Mouse (Mus musculus) heart, embryonic 13.5 days (tissue): ENCODE results near the gene E330009J07Rik. TPM values are rescaled to one million over a fixed set of nuclear protein-coding genes. Genes with fewer than 3 reads are reported as not detected.
A peak's percentile ranks its signal among the peaks of the same experiment; 100 is the strongest.

Source experiments
- ATAC-seq: fragments of 200-750 bp; cut with Nextera tagmentation; 2 replicates; pipeline ENCODE4 v1.8.0; 2017; ENCODE audit warnings: moderate TSS enrichment; ENCODE audit not compliant: insufficient number of reproducible peaks, low FRiP score, low TSS enrichment; ENCODE audit errors: extremely low read depth
- H3K27ac ChIP-seq: fragments of 300-500 bp; sonication (generic); replicated peaks from 2 replicates; pipeline ENCODE4 v1.5.1; 2015; ENCODE audit warnings: moderate library complexity, mild to moderate bottlenecking, inconsistent platforms
- H3K27me3 ChIP-seq: fragments of 300-500 bp; sonication (generic); replicated peaks from 2 replicates; pipeline ENCODE4 v1.6.1; 2015; ENCODE audit warnings: mild to moderate bottlenecking, inconsistent platforms
- H3K36me3 ChIP-seq: fragments of 300-500 bp; sonication (generic); 2 replicates; pipeline ENCODE4 v1.6.1; 2015; ENCODE audit warnings: mild to moderate bottlenecking, inconsistent platforms
- H3K4me1 ChIP-seq: fragments of 300-500 bp; sonication (generic); 2 replicates; pipeline ENCODE4 v1.6.1; 2015; ENCODE audit warnings: inconsistent platforms
- H3K4me2 ChIP-seq: fragments of 300-500 bp; sonication (generic); 2 replicates; pipeline ENCODE4 v1.6.1; 2015; ENCODE audit warnings: inconsistent platforms, mild to moderate bottlenecking, moderate library complexity
- H3K4me3 ChIP-seq: fragments of 300-500 bp; sonication (generic); 2 replicates; pipeline ENCODE4 v1.5.1; 2015; ENCODE audit warnings: moderate library complexity, mild to moderate bottlenecking, inconsistent platforms
- H3K9ac ChIP-seq: fragments of 300-500 bp; sonication (generic); 2 replicates; pipeline ENCODE4 v1.6.1; 2015; ENCODE audit warnings: inconsistent platforms, mild to moderate bottlenecking, moderate library complexity
- H3K9me3 ChIP-seq: fragments of 300-500 bp; sonication (generic); 2 replicates; pipeline ENCODE4 v1.6.1; 2016; ENCODE audit warnings: inconsistent platforms
- WGBS: fragments of 180-500 bp; shearing (Covaris S2); methylation state at CpG from one replicate; pipeline ENCODE4 v1.1.7; 2015; ENCODE audit warnings: mixed read lengths; 5-methylcytosine and 5-hydroxymethylcytosine counted together
- polyA plus RNA-seq: library from polyadenylated mRNA; unstranded; fragments of >200 nt; fragmentation: Nextera tagmentation; extraction: Ambion mirVana; gene quantifications from 2 replicates; pipeline ENCODE4 v1.2.1, GENCODE M21; 2015

Gene E330009J07Rik
- 3.1 and 3.2 TPM in 2 replicates for polyA plus RNA-seq

GRCm38 (mm10) chr6:40436047-40436483 is at the start of gene E330009J07Rik:
TSS of gene E330009J07Rik (minus strand) at chr6:40436135.
- Histone ChIP-seq H3K4me1 (peaks cover 10% of the 10 kb centered on the region; the same call in 1 of the 2 replicates), H3K36me3 (no peaks in the 10 kb centered on the region), H3K27ac (peak within 1 kb of the TSS; percentile 32; the same call in 1 of the 2 replicates), H3K9me3 (no peaks in the 10 kb centered on the region), H3K27me3 (peaks cover 43% of the 10 kb centered on the region), H3K4me2 (peak within 1 kb of the TSS; percentile 87), H3K4me3 (peak within 1 kb of the TSS; percentile 86), H3K9ac (peak within 1 kb of the TSS; percentile 90)
- under 1% methylated on average over 38 of the region's 38 CpGs for WGBS
- ATAC-seq: peak; percentile 84

- peaks cover 73% of the 10 kb centered on the region for H3K36me3 ChIP-seq
- no peak for ATAC-seq
- no peaks in the 10 kb centered on the region for H3K27me3 ChIP-seq
- 93% methylated on average over 5 of the region's 5 CpGs for WGBS
- H3K9ac ChIP-seq: no peak overlapping the region
- H3K27ac ChIP-seq: no peak overlapping the region
- H3K4me1 ChIP-seq: no peaks in the 10 kb centered on the region
- no peak overlapping the region for H3K4me2 ChIP-seq
- no peaks in the 10 kb centered on the region for H3K9me3 ChIP-seq
- H3K4me3 ChIP-seq: no peak overlapping the region
These were observed 46.4 kb upstream of the E330009J07Rik start for GRCm38 (mm10) chr6:40482318-40482717.

DNA sequence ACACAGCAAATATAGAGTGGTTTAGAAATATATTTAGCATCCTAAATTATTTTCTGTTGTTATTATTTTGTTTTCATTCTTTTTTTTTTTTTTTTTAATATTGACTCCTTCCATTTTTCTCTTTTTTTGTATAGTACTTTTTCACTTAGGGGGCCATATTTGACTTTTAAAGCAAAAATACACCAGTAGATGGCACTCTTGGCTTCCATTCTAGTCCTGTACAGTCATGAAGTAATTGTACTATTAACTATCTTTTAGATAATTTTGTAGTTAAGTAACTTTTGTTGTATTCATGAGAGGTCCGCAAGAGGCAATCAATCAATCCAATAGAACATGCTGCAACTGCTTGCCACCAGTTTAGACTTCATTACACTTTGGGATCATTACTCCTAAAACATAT is 43.8 kb upstream of the E330009J07Rik start:
- 78% methylated on average over 1 of the region's 1 CpGs for WGBS
- no peaks in the 10 kb centered on the region for H3K9me3 ChIP-seq
- no peak for ATAC-seq
- no peak overlapping the region for H3K27ac ChIP-seq
- H3K27me3 ChIP-seq: no peaks in the 10 kb centered on the region
- no peak overlapping the region for H3K9ac ChIP-seq
- peaks cover 83% of the 10 kb centered on the region for H3K36me3 ChIP-seq
- H3K4me2 ChIP-seq: no peak overlapping the region
- H3K4me3 ChIP-seq: no peak overlapping the region
- no peaks in the 10 kb centered on the region for H3K4me1 ChIP-seq

DNA sequence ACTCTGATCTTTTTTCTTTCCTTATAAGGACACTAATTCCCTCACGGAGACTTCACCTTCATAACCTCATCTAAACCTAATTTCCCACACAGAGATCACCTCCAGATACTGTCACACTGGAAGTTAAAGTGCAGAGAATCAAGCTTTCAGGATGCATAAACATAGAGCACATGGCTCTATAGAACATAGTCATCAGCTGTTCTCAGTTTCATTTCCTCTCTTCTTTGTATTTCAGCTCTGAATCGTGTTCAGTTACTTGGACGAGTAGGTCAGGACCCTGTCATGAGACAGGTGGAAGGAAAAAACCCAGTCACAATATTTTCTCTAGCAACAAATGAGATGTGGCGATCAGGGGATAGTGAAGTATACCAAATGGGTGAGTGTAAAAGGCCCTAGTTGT is 40.2 kb upstream of the E330009J07Rik start:
- Histone ChIP-seq H3K4me1 (peaks cover 5% of the 10 kb centered on the region), H3K27ac (no peak overlapping the region), H3K9me3 (no peaks in the 10 kb centered on the region), H3K4me2 (no peak overlapping the region), H3K4me3 (no peak overlapping the region), H3K27me3 (no peaks in the 10 kb centered on the region), H3K36me3 (peaks cover 64% of the 10 kb centered on the region), H3K9ac (no peak overlapping the region)
- no peak for ATAC-seq
- WGBS: 86% methylated on average over 4 of the region's 4 CpGs

- ATAC-seq: no peak
- WGBS: under 1% methylated on average over 7 of the region's 7 CpGs
These were observed 35.7 kb upstream of the E330009J07Rik start for GRCm38 (mm10) chr6:40471720-40472010.

DNA sequence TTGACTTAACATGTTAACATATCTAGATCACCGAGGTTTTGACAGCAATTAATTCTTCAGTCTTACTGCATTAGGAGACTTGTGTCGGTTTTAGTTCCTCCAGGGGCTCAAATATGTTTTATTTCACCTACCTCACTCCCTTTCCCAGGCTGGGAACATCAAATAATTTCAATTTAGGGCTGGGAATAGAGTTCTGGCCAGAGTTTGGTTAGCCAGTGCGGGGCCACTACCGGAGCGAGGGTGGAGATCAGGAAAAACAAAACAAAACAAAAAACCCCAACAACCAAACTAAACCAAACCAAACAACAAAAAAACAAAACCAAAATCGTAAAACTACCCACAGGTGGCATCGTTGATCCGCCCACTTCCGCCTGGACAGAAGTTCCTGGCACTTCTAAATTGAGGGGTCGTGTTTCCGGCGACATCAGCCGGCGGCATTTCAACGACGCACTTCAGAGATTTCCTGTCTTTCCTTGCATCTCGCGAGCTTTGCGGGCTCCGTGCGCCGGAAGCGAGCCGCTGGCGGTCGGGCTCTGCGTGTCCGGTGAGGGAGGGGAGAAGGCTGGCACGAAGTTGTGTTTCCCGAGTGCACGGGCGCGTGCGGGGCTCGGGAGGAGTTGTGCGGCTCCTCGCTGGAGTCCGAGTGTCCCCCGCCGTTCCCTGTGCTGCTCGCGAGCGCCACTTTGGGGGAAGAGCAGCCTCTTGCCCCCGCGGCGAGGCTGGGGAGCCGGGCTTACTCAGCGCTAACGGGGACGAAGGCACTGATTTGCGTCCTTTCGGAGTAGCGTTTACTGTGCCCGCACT is 35.2 kb upstream of the E330009J07Rik start, which contains the start of gene Ssbp1:
Gene Ssbp1 (plus strand): TSS at position 437 of the 804 bp plus-strand sequence.
- Histone ChIP-seq H3K27ac (peak within 1 kb of the TSS; percentile 95), H3K36me3 (peaks cover 29% of the 10 kb centered on the region), H3K4me2 (peak within 1 kb of the TSS; percentile 86), H3K9me3 (no peaks in the 10 kb centered on the region), H3K27me3 (0 out of 2 replicates have a peak, but pooled peaks cover 8% of the 10 kb centered on the region), H3K4me1 (peaks cover 5% of the 10 kb centered on the region), H3K9ac (peak within 1 kb of the TSS; percentile 97), H3K4me3 (peak within 1 kb of the TSS; percentile 89)
- under 1% methylated on average over 54 of the region's 54 CpGs for WGBS
- peak; percentile 85 for ATAC-seq

More at GRCm38 (mm10) chr6:40471720-40472010, 35.7 kb upstream of the E330009J07Rik start:
- Histone ChIP-seq H3K4me3 (peak overlapping the region; percentile 89), H3K4me1 (peaks cover 5% of the 10 kb centered on the region), H3K27me3 (0 out of 2 replicates have a peak, but pooled peaks cover 8% of the 10 kb centered on the region), H3K9ac (peak overlapping the region; percentile 97), H3K27ac (peak overlapping the region; percentile 95), H3K9me3 (no peaks in the 10 kb centered on the region), H3K36me3 (peaks cover 35% of the 10 kb centered on the region), H3K4me2 (peak overlapping the region; percentile 86)

- Histone ChIP-seq H3K9me3 (no peaks in the 10 kb centered on the region), H3K4me2 (no peak overlapping the region), H3K9ac (no peak overlapping the region), H3K27me3 (peaks cover 23% of the 10 kb centered on the region; the same call in 1 of the 2 replicates), H3K4me1 (no peaks in the 10 kb centered on the region; the same call in 1 of the 2 replicates), H3K4me3 (no peak overlapping the region), H3K36me3 (no peaks in the 10 kb centered on the region), H3K27ac (no peak overlapping the region)
- WGBS: 48% methylated on average over 6 of the region's 6 CpGs
- no peak for ATAC-seq
These were observed 29.8 kb upstream of the E330009J07Rik start for GRCm38 (mm10) chr6:40465710-40466109.

- Histone ChIP-seq H3K4me3 (no peak overlapping the region), H3K4me2 (no peak overlapping the region), H3K27me3 (peaks cover under 1% of the 10 kb centered on the region; the same call in 1 of the 2 replicates), H3K9me3 (no peaks in the 10 kb centered on the region), H3K36me3 (no peaks in the 10 kb centered on the region), H3K27ac (no peak overlapping the region), H3K4me1 (no peaks in the 10 kb centered on the region), H3K9ac (no peak overlapping the region)
- 26% methylated on average over 7 of the region's 7 CpGs for whole genome bisulfite sequencing
- no peak for ATAC-seq
These were observed 18.6 kb upstream of the E330009J07Rik start for GRCm38 (mm10) chr6:40454436-40455041.

- Histone ChIP-seq H3K9me3 (no peaks in the 10 kb centered on the region), H3K4me1 (no peaks in the 10 kb centered on the region), H3K9ac (no peak overlapping the region), H3K4me2 (no peak overlapping the region), H3K36me3 (no peaks in the 10 kb centered on the region), H3K4me3 (no peak overlapping the region), H3K27ac (no peak overlapping the region), H3K27me3 (peaks cover 12% of the 10 kb centered on the region; the same call in 1 of the 2 replicates)
- no peak for ATAC-seq
These were observed 12.7 kb upstream of the E330009J07Rik start for GRCm38 (mm10) chr6:40448626-40449025.

- 19% methylated on average over 10 of the region's 10 CpGs for WGBS
These were observed 7.5 kb upstream of the E330009J07Rik start for GRCm38 (mm10) chr6:40443281-40443928.

DNA sequence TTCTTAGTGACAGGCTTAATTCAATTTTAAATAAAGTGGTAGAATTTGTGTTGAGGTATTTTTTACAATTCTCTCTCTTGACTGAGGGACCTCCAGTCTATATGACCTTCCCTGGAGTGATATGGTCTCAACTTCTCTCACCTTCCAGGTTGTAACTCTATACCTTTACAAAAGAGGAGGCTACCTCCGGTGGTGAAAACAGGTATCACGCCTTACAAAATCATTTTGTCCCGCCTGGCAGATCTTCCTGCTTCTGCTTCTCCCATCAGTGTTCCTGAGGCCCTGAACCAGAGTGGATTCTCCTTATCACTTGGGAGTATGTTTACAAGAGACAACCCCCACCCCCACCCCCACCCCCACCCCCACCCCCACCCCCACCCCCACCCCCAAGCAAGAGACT is 5.8 kb upstream of the E330009J07Rik start:
- 26% methylated on average over 3 of the region's 3 CpGs for WGBS
- no peak for ATAC-seq
- H3K9ac ChIP-seq: no peak overlapping the region

More at GRCm38 (mm10) chr6:40443281-40443928, 7.5 kb upstream of the E330009J07Rik start:
- Histone ChIP-seq H3K4me2 (no peak overlapping the region), H3K9me3 (no peaks in the 10 kb centered on the region), H3K36me3 (no peaks in the 10 kb centered on the region), H3K4me3 (no peak overlapping the region), H3K27ac (no peak overlapping the region), H3K4me1 (no peaks in the 10 kb centered on the region), H3K9ac (no peak overlapping the region), H3K27me3 (peaks cover 43% of the 10 kb centered on the region)
- ATAC-seq: no peak

More for the DNA sequence above, 5.8 kb upstream of the E330009J07Rik start:
- no peak overlapping the region for H3K27ac ChIP-seq
- no peaks in the 10 kb centered on the region for H3K4me1 ChIP-seq
- H3K4me2 ChIP-seq: no peak overlapping the region
- peaks cover 55% of the 10 kb centered on the region for H3K27me3 ChIP-seq
- H3K36me3 ChIP-seq: no peaks in the 10 kb centered on the region
- H3K9me3 ChIP-seq: no peaks in the 10 kb centered on the region
- no peak overlapping the region for H3K4me3 ChIP-seq
